Mouse (Mus musculus) liver, embryonic 14.5 days (tissue): Measurements from ENCODE around the gene Nkx2-3.

Experiments used
- CTCF ChIP-seq: IDR thresholded peaks from 2 replicates; pipeline ENCODE4 v1.5.1; 2016; ENCODE audit warnings: antibody characterized with exemption, low read depth, control low read depth
- EP300 ChIP-seq: IDR thresholded peaks from 2 replicates; pipeline ENCODE4 v1.6.1; 2016; ENCODE audit warnings: antibody characterized with exemption, low read depth

DNA sequence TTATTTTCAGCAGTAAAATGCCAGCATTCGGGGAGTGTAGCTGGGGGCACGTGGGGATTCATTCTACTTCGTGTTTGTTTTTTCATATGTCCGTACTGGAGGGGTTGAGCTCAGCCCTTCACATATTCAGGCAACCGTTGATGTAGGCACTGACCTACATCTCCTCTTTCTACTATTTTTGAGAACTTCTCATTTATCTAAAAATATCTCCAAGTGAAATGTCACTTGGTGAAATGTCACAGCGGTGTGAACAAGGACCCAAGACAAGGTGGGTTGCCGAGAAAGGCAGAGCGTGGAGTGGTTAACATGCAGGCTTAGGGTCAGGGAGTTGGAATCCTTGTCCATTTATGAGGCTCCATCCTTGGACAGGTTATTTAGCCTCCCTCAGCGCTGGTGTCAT lies 35.1 kb downstream of the Nkx2-3 start:
- TF ChIP-seq CTCF (no peak), EP300 (no peak)
